Mouse (Mus musculus): ENCODE data around the gene Cdc42ep2. TPM values are rescaled to one million over a fixed set of nuclear protein-coding genes. Genes with fewer than 3 reads are reported as not detected.

Cdc42ep2 gene
- polyA plus RNA-seq, 1 experiment from 2014 or later, result 15.6 TPM

GRCm38 (mm10) chr19:5937836-5938406 lies 13.3 kb upstream of the Cdc42ep2 start:
- Histone ChIP-seq H3K9ac (ENCODE audit: low read length) (peak overlapping the region; percentile 52), H3K4me2 (ENCODE audit: low read depth, low read length) (peak overlapping the region; percentile 27), H3K27ac (ENCODE audit: low read length) (peak overlapping the region; percentile 80), H3K4me1 (replicated peaks; ENCODE audit: control insufficient read depth, insufficient read depth, low read length) (peaks cover 45% of the 10 kb centered on the region), H3K4me3 (ENCODE audit: low read length) (peak overlapping the region; percentile 15; the same call in 1 of the 2 replicates), H3K9me3 (ENCODE audit: control insufficient read depth, low read length) (no peaks in the 10 kb centered on the region), H3K36me3 (ENCODE audit: control insufficient read depth, insufficient read depth, low read length) (peaks cover 10% of the 10 kb centered on the region), H3K27me3 (ENCODE audit: control insufficient read depth, insufficient read depth, low read depth, low read length) (no peaks in the 10 kb centered on the region)
- ATAC-seq (ENCODE audit: low read depth), result peak; percentile 31
- WGBS, result 10% methylated on average over 14 of the region's 14 CpGs

GRCm38 (mm10) chr19:5937095-5937835 lies 12.6 kb upstream of the Cdc42ep2 start:
- H3K4me3 ChIP-seq (ENCODE audit: low read length), result no peak overlapping the region

DNA sequence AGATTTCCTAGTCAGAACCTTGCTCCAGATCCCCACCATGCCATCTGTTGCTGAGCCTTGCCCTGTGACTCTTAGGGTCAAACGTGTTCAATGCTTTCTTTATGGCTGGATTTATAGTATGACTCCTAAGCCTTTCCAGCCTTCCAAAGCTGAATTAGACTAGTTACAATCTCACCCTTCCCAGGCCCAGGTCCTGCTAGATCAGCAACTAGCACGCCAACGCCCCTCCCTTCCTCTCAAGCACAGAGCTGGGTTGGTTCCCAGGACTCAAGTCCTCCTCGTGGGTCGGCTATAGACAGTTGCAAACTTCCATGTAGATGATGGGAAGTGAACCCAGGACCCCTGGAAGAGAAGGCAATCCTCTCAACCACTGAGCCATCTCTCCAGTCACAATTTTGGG lies 11.1 kb upstream of the Cdc42ep2 start:
- 41% methylated on average over 5 of the region's 5 CpGs for WGBS
- Histone ChIP-seq H3K4me3 (ENCODE audit: low read length) (no peak overlapping the region), H3K27ac (ENCODE audit: low read length) (peak overlapping the region; percentile 87), H3K4me2 (ENCODE audit: low read depth, low read length) (no peak overlapping the region), H3K36me3 (ENCODE audit: control insufficient read depth, insufficient read depth, low read length) (peaks cover 2% of the 10 kb centered on the region; the same call in 1 of the 2 replicates), H3K4me1 (replicated peaks; ENCODE audit: control insufficient read depth, insufficient read depth, low read length) (peaks cover 43% of the 10 kb centered on the region), H3K27me3 (ENCODE audit: control insufficient read depth, insufficient read depth, low read depth, low read length) (no peaks in the 10 kb centered on the region), H3K9ac (ENCODE audit: low read length) (no peak overlapping the region), H3K9me3 (ENCODE audit: control insufficient read depth, low read length) (no peaks in the 10 kb centered on the region)
- ATAC-seq (ENCODE audit: low read depth), result peak; percentile 61; the same call in 1 of the 2 replicates

More at GRCm38 (mm10) chr19:5937095-5937835, 12.6 kb upstream of the Cdc42ep2 start:
- H3K27ac ChIP-seq (ENCODE audit: low read length), result peak overlapping the region; percentile 80
- 0 out of 2 replicates have a peak overlapping the region, but pooled peaks have one; percentile 27 for H3K4me2 ChIP-seq (ENCODE audit: low read depth, low read length)
- H3K36me3 ChIP-seq (ENCODE audit: control insufficient read depth, insufficient read depth, low read length), result peaks cover 10% of the 10 kb centered on the region
- peak; percentile 41 for ATAC-seq (ENCODE audit: low read depth)
- no peaks in the 10 kb centered on the region for H3K9me3 ChIP-seq (ENCODE audit: control insufficient read depth, low read length)
- H3K9ac ChIP-seq (ENCODE audit: low read length), result no peak overlapping the region
- H3K4me1 ChIP-seq (replicated peaks; ENCODE audit: control insufficient read depth, insufficient read depth, low read length), result peaks cover 45% of the 10 kb centered on the region
- 58% methylated on average over 21 of the region's 21 CpGs for WGBS
- H3K27me3 ChIP-seq (ENCODE audit: control insufficient read depth, insufficient read depth, low read depth, low read length), result no peaks in the 10 kb centered on the region

DNA sequence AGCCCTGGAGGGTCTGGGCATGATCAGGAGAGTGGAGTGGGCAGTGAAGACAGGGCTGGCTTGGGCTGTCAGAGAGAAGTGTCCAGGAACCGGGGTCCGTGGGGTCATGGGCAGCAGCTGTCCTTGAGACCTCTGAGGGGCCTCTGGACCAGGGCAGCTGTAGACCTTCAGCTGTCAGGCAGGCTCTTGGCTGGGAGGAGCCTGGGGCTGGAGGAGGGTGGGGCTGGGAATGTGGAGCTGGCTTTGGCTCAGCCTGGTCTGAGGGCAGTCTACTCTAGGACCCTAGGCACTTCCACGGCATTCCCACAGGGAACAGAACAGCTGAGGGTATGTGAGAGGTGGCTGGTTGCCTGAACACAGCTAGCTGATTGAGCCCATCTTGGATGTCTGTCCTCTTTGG lies 10.7 kb upstream of the Cdc42ep2 start:
- Histone ChIP-seq H3K27ac (ENCODE audit: low read length) (peak overlapping the region; percentile 87), H3K4me2 (ENCODE audit: low read depth, low read length) (no peak overlapping the region)

GRCm38 (mm10) chr19:5929634-5930596 lies 5.3 kb upstream of the Cdc42ep2 start:
- H3K27me3 ChIP-seq (ENCODE audit: control insufficient read depth, insufficient read depth, low read depth, low read length), result no peaks in the 10 kb centered on the region
- peak overlapping the region; percentile 83 for H3K27ac ChIP-seq (ENCODE audit: low read length)
- no peak overlapping the region; the same call in 1 of the 2 replicates for H3K9ac ChIP-seq (ENCODE audit: low read length)
- no peak overlapping the region for H3K4me2 ChIP-seq (ENCODE audit: low read depth, low read length)
- ATAC-seq (ENCODE audit: low read depth), result peak; percentile 69
- no peaks in the 10 kb centered on the region for H3K36me3 ChIP-seq (ENCODE audit: control insufficient read depth, insufficient read depth, low read length)
- H3K9me3 ChIP-seq (ENCODE audit: control insufficient read depth, low read length), result no peaks in the 10 kb centered on the region
- H3K4me3 ChIP-seq (ENCODE audit: low read length), result no peak overlapping the region
- H3K4me1 ChIP-seq (replicated peaks; ENCODE audit: control insufficient read depth, insufficient read depth, low read length), result peaks cover 35% of the 10 kb centered on the region
- 30% methylated on average over 14 of the region's 14 CpGs for WGBS

More for the DNA sequence above, 10.7 kb upstream of the Cdc42ep2 start:
- 17% methylated on average over 3 of the region's 3 CpGs for WGBS
- Histone ChIP-seq H3K4me3 (ENCODE audit: low read length) (no peak overlapping the region), H3K4me1 (replicated peaks; ENCODE audit: control insufficient read depth, insufficient read depth, low read length) (peaks cover 41% of the 10 kb centered on the region), H3K9me3 (ENCODE audit: control insufficient read depth, low read length) (no peaks in the 10 kb centered on the region), H3K27me3 (ENCODE audit: control insufficient read depth, insufficient read depth, low read depth, low read length) (no peaks in the 10 kb centered on the region), H3K36me3 (ENCODE audit: control insufficient read depth, insufficient read depth, low read length) (no peaks in the 10 kb centered on the region), H3K9ac (ENCODE audit: low read length) (no peak overlapping the region)
- peak; percentile 90 for ATAC-seq (ENCODE audit: low read depth)

DNA sequence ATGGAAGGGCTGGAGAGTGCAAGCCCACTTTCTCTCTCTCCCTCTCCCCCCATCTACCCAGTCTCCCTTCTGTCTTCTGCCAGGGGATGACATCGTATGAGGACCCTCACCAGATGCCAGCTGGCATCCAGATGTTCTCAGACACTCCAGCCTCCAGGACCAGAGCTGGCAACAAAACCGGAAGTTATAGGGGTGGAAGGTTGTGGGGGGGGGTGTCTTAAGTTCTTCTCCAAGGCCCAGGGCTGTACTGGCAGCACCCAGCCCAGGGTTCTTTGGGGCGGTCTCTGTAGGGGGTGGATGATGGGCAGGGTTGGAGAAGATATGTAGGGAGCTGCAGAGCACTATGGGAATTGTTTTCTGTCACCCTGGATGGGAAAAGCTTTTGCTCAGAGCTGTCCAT lies 3.9 kb upstream of the Cdc42ep2 start:
- Histone ChIP-seq H3K27ac (ENCODE audit: low read length) (0 out of 2 replicates have a peak overlapping the region, but pooled peaks have one; percentile 83), H3K9me3 (ENCODE audit: control insufficient read depth, low read length) (no peaks in the 10 kb centered on the region), H3K36me3 (ENCODE audit: control insufficient read depth, insufficient read depth, low read length) (no peaks in the 10 kb centered on the region), H3K4me3 (ENCODE audit: low read length) (no peak overlapping the region), H3K4me1 (replicated peaks; ENCODE audit: control insufficient read depth, insufficient read depth, low read length) (peaks cover 32% of the 10 kb centered on the region), H3K9ac (ENCODE audit: low read length) (peak overlapping the region; percentile 38), H3K27me3 (ENCODE audit: control insufficient read depth, insufficient read depth, low read depth, low read length) (no peaks in the 10 kb centered on the region), H3K4me2 (ENCODE audit: low read depth, low read length) (no peak overlapping the region)
- no peak for ATAC-seq (ENCODE audit: low read depth)
- WGBS, result 61% methylated on average over 3 of the region's 3 CpGs

- Histone ChIP-seq H3K4me3 (ENCODE audit: low read length) (no peak overlapping the region), H3K27me3 (ENCODE audit: control insufficient read depth, insufficient read depth, low read depth, low read length) (no peaks in the 10 kb centered on the region), H3K27ac (ENCODE audit: low read length) (no peak overlapping the region), H3K4me2 (ENCODE audit: low read depth, low read length) (no peak overlapping the region), H3K4me1 (replicated peaks; ENCODE audit: control insufficient read depth, insufficient read depth, low read length) (peaks cover 32% of the 10 kb centered on the region), H3K9me3 (ENCODE audit: control insufficient read depth, low read length) (no peaks in the 10 kb centered on the region), H3K9ac (ENCODE audit: low read length) (no peak overlapping the region; the same call in 1 of the 2 replicates), H3K36me3 (ENCODE audit: control insufficient read depth, insufficient read depth, low read length) (no peaks in the 10 kb centered on the region)
- ATAC-seq (ENCODE audit: low read depth), result no peak
- 71% methylated on average over 6 of the region's 6 CpGs for WGBS
These were observed 3.5 kb upstream of the Cdc42ep2 start for GRCm38 (mm10) chr19:5928104-5928503.

- Histone ChIP-seq H3K27me3 (ENCODE audit: control insufficient read depth, insufficient read depth, low read depth, low read length) (no peaks in the 10 kb centered on the region), H3K9me3 (ENCODE audit: control insufficient read depth, low read length) (no peaks in the 10 kb centered on the region), H3K9ac (ENCODE audit: low read length) (no peak overlapping the region), H3K4me2 (ENCODE audit: low read depth, low read length) (no peak overlapping the region), H3K4me3 (ENCODE audit: low read length) (no peak overlapping the region), H3K4me1 (replicated peaks; ENCODE audit: control insufficient read depth, insufficient read depth, low read length) (peaks cover 33% of the 10 kb centered on the region), H3K36me3 (ENCODE audit: control insufficient read depth, insufficient read depth, low read length) (no peaks in the 10 kb centered on the region), H3K27ac (ENCODE audit: low read length) (no peak overlapping the region)
- 73% methylated on average over 8 of the region's 8 CpGs for WGBS
- ATAC-seq (ENCODE audit: low read depth), result no peak
These were observed 2.9 kb upstream of the Cdc42ep2 start for GRCm38 (mm10) chr19:5927532-5927931.
